Mouse (Mus musculus) yolk sac, embryonic 10.5 days (tissue): ENCODE results near the gene Midn.
A peak's percentile ranks its signal among the peaks of the same experiment; 100 is the strongest.
"Not testable (repeated sequence)": the region's sequence is repeated elsewhere in the genome, so short reads cannot be mapped to it uniquely, and the experiment has no call there.

ENCODE experiments used
- DNase-seq: peaks from one replicate; pipeline ENCODE4 v3.0.0-alpha.2; 2017; ENCODE audit warnings: low spot score

The Midn gene

DNA sequence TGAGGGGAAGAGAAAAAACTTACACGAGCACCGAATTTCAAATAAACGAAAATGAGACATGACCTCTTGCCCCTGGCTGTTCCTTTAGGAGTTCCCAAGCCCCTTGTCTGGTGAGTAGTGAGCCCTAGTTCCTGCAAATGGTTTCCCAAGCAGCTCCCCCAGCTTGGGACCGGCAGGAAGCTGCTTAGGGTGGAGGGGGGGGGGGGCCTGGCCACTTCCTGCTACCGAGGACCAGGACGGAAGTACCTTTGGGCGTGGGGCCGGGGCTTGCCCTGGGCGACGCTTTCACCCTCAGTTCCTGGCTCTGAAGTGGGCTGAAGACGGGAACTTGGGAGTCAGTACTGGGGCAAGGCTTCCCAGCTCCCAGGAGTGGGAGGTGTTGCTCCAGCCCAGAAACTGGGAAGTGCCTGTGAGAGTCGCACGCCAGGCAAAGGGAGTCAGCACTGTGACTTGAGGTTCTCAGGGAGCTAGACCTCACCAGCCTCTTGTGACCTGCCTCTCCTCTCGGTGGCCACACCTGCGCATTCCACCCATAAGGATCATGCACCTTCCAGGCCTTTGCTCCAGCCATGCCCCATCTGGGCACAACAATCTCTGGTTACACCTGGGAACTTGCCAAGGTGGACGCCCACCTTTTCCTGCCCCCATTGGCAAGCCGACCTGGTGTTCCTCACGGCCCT, 10.4 kb downstream of the Midn start:
- DNase-seq, result peak; percentile 74

DNA sequence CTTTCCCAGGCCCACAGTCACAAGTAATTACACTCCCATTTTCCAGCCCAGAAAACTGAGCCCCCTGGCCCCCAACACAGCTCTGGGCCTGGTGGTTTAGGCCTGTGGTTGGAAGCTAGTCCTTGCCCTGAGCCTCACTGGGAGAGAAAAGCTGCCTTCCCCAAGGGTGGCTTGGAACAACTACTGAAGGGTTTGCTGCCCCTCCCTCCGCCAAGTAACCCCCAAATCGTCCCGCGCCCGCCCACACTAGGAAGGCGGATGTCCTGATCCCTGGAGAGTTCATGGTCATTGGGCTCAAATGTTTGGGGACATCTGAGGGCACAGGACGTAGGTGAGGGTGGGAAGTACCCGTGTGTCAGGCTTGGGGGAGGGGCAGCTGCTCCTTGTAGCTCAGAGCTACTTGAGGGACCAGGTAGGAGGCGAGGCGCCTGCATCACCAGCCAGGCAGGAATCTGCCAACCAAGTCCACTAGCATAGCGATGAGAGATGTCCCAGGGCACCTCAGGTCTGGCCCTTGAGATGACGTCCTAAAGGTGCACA, 11.0 kb downstream of the Midn start:
- peak; percentile 64 for DNase-seq

GRCm38 (mm10) chr10:80159561-80160454, 11.7 kb downstream of the Midn start:
- DNase-seq, result peak; percentile 99

DNA sequence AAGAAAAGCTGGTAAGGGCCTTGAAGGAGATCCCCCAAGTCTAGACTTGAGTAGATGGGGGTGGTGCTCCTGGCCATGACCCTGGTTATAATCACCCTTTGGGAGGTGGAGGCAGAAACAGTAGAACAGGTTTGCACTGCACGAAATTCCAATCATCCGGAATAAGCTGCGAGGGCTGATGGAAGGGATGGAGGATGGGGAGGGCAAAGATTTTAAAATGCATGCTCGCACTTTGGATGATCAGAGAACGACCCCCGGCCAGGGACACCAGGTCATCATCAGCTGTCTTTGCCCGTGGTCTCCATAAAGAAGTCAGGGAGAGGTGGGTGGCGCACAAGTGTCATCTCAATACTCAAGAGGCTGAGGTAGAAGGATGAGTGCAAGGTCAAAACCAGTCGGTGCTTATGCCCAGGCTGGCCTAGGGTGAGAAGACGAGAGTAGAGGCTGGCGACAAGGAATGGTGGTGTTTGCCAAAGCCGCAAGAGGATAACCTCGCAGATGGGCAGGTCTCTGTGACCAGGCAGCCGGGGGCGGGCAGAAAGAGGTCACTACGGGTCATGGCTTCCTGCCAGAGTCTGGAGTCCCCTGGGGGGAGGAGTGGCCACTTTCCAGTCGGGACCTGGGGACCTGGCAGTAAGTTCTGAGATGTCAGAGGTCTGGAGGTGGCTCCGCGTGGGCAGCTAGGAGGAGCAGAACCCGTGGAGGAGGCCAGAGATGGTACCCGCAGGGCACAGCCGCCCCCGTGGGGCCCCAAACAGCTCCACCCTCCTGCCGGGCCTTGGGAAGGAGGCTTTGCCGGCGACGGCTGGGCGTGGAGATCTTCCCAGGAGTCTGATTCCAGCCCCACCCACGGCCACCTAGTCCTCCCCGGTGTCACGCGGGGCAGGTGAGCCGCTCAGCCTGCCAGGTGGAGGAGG, 12.6 kb downstream of the Midn start:
- DNase-seq, result peak; percentile 95

DNA sequence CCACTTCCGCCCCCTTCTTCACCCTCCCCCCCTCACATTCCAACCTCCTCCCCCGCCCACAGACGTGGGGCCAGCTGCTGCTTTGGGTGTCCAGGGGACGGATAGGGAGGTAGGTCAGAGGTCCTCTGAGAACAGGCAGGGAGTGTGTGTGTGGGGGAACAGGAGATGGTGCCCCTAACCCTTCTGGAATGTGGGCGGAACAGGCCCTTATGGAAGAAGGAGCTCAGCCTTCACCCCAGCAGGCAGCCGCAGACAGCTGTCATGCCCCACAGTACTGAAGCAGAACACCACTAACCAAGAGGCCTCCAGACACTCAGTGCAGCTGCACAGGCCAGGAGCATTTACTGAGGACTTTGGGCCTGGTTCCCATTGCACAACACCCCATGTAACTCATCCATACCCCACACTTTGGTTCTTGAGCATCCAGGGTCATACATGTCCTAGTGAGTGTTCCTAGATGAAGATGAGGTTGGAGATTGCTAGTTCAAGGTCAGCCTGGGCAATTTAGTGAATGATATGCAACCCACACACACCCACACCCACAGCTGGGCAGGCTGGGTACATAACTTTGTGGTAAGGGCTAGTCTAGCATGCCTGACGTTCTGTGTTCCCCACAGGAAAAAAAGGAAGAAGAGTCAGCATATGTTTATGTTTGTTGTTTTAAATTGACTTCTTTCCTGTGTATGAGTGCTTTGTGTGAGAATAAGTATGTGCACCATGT, 13.6 kb downstream of the Midn start:
- DNase-seq, result peak; percentile 85

DNA sequence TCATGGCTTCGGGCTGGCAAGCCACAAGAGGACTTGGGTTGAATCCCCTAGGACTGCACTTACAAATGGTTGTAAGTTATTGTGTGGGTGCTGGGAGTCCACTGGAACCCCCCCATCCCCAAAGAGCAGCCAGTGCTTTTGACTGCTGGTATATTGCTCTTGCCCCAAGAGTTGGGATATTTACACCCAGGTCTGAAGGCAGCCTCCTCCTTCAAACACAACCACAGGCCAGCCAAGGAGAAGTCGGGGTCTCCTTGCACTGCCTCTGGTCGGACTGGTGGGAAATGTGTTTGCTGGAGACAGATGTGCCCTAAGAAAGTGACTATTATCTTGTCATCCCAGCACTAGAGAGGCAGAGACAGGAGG, 14.2 kb downstream of the Midn start:
- no peak for DNase-seq

DNA sequence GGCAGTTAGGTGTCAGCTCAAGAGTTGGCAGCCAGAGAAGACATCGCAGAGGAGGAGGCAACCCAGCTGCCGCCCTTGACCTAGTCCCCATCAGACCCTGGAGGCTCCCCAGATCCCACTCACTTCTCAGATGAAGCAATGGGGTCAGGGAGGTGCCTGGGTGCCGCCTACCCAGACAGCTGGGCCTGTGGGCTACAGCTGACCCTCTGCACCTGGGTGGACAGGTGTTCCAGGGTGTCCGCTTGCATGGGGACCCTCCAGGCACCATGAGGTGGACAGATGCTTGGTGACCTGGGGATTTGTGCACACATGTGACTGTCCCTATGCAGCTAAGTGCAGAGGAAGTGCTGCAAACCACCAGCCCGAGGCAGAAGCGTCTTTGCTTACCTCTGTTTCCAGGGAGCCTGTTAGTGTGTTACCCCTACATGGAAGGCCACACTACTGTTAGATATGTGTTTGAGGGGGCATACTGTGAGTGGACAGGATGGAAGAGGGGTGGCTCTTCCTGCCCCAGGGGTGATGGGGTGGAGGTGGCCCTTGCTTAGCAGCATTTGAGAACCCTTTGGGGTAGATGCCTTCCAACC, 14.7 kb downstream of the Midn start:
- DNase-seq, result no peak

DNA sequence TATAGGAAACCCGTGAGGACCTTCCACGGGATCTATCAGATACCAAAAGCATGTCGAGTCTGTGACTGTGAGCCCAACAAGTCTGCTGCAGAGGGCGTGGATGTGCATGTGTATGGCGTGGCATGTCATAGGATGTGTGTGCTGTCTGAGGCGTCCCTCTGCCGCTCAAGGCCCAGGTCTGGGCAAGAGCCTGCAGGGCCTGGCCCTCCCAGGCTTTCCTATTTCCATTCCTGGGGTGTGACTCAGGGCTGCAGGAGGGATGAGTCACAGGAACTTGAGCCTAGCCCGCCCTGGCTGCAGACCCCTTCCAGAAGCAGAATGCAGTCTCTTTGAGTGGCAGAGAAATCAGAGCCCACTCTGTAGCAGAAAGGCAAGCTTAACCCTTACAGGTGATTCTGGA, 15.6 kb downstream of the Midn start:
- no peak for DNase-seq

DNA sequence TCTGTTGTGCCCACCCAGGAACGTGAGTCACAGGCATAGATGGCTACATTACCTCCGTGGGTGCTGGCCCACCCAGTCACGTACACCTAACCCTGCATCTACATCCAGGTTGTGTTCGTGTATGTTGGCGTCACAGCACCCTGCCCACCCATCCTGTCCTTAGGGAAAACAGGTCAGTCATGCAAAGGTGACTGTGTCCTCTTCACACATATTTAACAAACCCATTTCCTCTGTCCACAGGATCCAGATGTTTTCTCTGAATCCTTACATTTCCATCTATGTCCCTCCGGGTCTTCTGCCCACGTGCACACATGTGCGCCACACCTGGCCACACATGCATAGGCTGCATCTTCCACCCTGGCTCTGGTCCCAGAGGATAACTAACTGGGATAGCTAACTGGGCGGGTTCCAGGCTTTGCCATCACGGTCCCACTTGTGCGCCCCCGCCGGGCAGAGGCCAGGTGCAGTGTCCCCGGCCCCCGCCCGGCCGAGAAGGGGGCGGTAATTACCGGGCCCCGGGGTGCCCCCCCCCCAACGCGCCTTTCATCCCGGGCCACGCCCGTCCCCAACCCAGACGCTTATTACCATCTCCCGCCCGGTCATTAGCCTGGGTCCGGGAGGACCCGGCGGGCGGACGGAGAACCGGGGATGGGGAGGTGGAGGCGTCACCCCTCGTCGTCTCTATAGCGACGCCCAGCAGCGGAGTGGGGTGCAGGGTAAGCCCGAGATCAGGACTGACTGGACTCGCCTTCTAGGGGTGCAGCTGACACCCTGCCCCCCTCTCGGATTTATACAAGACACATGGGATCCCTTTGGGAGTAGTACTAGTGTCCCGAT, 16.3 kb downstream of the Midn start:
- no peak for DNase-seq

DNA sequence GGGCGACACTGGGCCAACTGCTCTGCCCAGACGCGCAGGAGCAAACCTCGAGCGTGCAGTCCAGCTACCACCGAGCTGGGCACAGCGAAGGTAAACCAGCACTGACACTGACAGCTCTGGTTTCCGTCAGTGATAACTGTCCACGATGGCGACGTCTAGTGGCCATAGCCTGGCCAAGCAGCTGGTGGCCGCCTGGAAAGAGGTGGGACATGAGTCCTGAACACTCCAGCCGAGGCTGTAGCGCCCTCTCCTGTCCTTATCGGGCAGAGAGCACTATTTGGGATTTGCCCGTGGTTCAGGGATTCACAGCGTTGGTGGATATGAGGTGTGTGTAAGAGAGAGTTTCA, 16.9 kb downstream of the Midn start:
- DNase-seq, result peak; percentile 95

GRCm38 (mm10) chr10:80165392-80166128, 17.5 kb downstream of the Midn start, which contains the start of gene Cirbp:
Gene Cirbp, plus strand, starts transcription at chr10:80165985.
- DNase-seq, result peak; percentile 83

DNA sequence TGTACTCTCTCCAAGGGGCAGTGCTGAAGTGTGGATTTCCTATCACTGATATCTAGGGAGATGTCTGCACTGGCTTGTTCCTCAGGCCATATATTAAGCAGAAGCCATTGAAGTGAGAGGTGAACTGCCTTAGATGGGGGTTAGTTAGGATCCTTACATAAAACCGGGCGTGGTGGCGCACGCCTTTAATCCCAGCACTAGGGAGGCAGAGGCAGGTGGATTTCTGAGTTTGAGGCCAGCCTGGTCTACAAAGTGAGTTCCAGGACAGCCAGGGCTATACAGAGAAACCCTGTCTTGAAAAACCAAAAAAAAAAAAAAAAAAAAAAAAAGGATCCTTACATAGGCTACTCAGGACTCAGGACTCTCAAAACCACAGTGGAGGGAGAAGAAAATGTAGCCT, 18.1 kb downstream of the Midn start:
- DNase-seq, result not testable (repeated sequence)

DNA sequence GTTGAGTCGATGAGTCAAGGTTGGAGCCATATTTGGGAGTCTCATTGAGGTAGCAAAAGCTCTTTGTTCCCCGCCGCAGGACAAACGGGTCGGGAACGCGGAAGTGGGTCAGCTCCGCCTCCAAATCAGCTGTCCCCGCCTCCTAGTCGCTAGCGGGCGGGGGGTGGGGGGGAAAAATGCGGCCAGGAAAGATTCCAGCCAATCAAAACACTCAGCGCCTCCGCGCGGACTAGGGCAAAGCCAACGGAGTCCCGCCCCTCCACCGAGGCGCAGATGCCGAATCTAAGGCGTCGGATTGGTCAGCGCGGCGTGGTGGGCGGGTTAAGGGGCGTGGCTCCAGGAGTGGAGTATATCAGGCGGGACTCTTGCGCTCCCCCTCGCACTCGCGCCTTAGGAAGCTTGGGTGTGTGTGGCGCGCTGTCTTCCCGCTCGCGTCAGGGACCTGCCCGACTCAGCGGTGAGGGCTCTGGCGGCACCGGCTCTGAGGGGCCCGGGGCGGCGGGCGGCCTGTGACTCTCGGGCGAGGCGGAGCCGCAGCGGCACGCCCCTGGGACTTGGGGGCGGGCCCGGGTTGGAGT, 19.5 kb downstream of the Midn start:
- peak; percentile 99 for DNase-seq

GRCm38 (mm10) chr10:80168038-80168661, 20.1 kb downstream of the Midn start:
- DNase-seq, result peak; percentile 93

DNA sequence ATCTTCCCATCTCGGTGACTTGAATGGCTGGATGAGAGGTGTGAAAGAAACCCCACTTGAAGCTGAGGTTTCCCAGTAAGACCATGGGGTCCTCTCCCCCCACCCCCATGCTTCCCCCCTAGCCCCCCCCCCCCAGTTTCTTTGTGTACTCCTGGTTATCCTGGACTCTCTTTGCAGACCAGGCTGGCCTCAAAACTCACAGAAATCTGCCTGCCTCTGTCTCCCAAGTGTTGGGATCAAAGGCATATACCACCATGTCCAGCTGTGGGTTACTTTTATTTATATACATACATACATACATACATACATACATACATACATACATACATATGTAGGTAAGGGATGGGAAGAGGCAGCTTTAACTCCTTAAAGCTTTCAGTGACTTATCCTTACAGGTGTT, 21.0 kb downstream of the Midn start:
- no peak for DNase-seq

GRCm38 (mm10) chr10:80169651-80170050, 21.6 kb downstream of the Midn start:
- no peak for DNase-seq

DNA sequence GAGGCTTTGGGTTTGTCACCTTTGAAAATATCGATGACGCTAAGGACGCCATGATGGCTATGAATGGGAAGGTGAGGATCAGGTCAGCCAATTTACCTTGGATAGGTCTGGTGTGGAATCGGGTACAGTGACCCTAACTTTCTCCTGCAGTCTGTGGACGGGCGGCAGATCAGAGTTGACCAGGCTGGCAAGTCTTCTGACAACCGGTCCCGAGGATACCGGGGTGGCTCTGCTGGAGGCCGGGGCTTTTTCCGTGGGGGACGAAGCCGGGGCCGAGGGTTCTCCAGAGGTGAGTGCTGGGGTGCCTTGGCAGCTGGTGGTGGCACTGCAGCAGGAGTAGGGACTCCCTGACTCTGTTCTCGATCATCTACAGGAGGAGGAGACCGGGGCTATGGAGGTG, 22.0 kb downstream of the Midn start:
- no peak for DNase-seq

DNA sequence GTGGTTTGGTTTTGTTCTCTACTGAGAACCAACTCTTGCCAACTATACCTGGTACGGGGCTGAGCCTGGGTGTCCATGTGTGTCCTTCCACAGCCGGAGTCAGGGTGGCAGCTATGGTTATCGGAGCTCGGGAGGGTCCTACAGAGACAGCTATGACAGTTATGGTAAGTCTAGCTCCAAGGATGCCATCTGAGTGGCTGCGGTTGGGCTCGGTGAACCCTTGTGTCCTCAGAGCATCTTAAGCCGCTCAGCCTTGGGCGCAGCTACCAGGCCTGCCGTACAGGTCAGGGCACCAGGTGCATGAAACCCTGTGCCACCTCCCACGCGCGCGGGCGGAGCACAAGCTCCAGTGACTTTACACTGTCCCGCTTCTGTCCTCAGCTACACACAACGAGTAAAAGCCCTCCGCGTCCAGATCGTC, 22.5 kb downstream of the Midn start:
- DNase-seq, result no peak

GRCm38 (mm10) chr10:80171252-80171651, 23.2 kb downstream of the Midn start:
- no peak for DNase-seq
